In genomic region chr9:45625889-45626446, GRCm38 (mm10) we compare ENCODE assay signal across 14 mouse cellular contexts.
DNase-seq lines count a peak whose midpoint lies in the region; ATAC-seq and TF ChIP-seq lines count a peak whose summit lies in the region.
"Had no signal": no experiment of that assay in that cellular context is flagged by ENCODE, and none has a peak within 500 bp of the region (broad histone marks: within the 10 kb centered on the region; RNA-seq: fewer than 3 reads in every experiment).

No protein-coding gene starts in this region.

- H3K4me1 ChIP-seq in ES-E14 (ENCODE audit: control insufficient read depth in 2 of 2, insufficient read depth in 2 of 2, low read length in 2 of 2, poor library complexity in 1 of 2) = peaks cover 18 to 26% of the 10 kb centered on the region in 2 experiments
- H3K4me1 ChIP-seq in forebrain, embryonic 10.5 days = peaks cover 13% of the 10 kb centered on the region
- peaks cover 20% of the 10 kb centered on the region for H3K4me1 ChIP-seq in hindbrain, embryonic 14.5 days (replicated peaks; ENCODE audit: control insufficient read depth, insufficient read depth, low read length)
- 0 out of 2 replicates have a peak, but pooled peaks cover 3% of the 10 kb centered on the region for H3K4me1 ChIP-seq in neural tube, embryonic 12.5 days

- peak overlapping the region in 1 of 2 experiments; percentile 17; a peak in 1 of 4 replicates for H3K4me3 ChIP-seq in ES-E14 (ENCODE audit: insufficient read depth in 1 of 2, low read depth in 1 of 2, low read length in 2 of 2, poor library complexity in 1 of 2, severe bottlenecking in 1 of 2)
- H3K4me3 ChIP-seq in forebrain, embryonic 10.5 days = no peak overlapping the region
- H3K4me3 ChIP-seq in hindbrain, embryonic 14.5 days (replicated peaks; ENCODE audit: low read length) = no peak overlapping the region
- H3K4me3 ChIP-seq in neural tube, embryonic 12.5 days = no peak overlapping the region

- no peak for DNase-seq in ES-E14 (ENCODE audit: low read depth, low spot score)
- DNase-seq in forebrain, embryonic 10.5 days (ENCODE audit: extremely low spot score, low spot score) = no peak
- no peak for DNase-seq in hindbrain, embryonic 14.5 days (ENCODE audit: low spot score)
- no peak for DNase-seq in gastrocnemius, adult 18-20 months (ENCODE audit: low spot score)
- DNase-seq in ovary, postnatal 10 days (ENCODE audit: low spot score) = no peak
- no peak for DNase-seq in left cerebral cortex, adult 18-20 months (ENCODE audit: low spot score in 2 of 2)
- DNase-seq: adrenal gland, postnatal 36 days; cerebellum, adult 18-20 months; gastrocnemius, postnatal 14 days; kidney, postnatal 14 days; lung, postnatal 14 days; right cerebral cortex, postnatal 14 days had no signal

- no peaks in the 10 kb centered on the region for H3K27me3 ChIP-seq in forebrain, embryonic 10.5 days (ENCODE audit: poor library complexity, severe bottlenecking)
- H3K27me3 ChIP-seq in hindbrain, embryonic 14.5 days (ENCODE audit: control insufficient read depth, insufficient read depth, low read length) = no peaks in the 10 kb centered on the region
- H3K27me3 ChIP-seq in neural tube, embryonic 12.5 days (replicated peaks) = no peaks in the 10 kb centered on the region

- 59% methylated on average over 6 of the region's 6 CpGs for WGBS in forebrain, embryonic 10.5 days
- WGBS in hindbrain, embryonic 14.5 days = 26% methylated on average over 6 of the region's 6 CpGs
- WGBS in neural tube, embryonic 12.5 days = 55% methylated on average over 6 of the region's 6 CpGs

- no peaks in the 10 kb centered on the region for H3K36me3 ChIP-seq in ES-E14 (ENCODE audit: control insufficient read depth, insufficient read depth, low read length, poor library complexity, severe bottlenecking)
- no peaks in the 10 kb centered on the region for H3K36me3 ChIP-seq in forebrain, embryonic 10.5 days (replicated peaks)
- H3K36me3 ChIP-seq in hindbrain, embryonic 14.5 days (replicated peaks; ENCODE audit: control insufficient read depth, insufficient read depth) = no peaks in the 10 kb centered on the region
- H3K36me3 ChIP-seq in neural tube, embryonic 12.5 days = no peaks in the 10 kb centered on the region

- no peak overlapping the region for H3K9ac ChIP-seq in ES-E14 (ENCODE audit: insufficient read depth, low read depth, low read length, poor library complexity, severe bottlenecking)
- no peak overlapping the region for H3K9ac ChIP-seq in hindbrain, embryonic 14.5 days
- no peak overlapping the region for H3K9ac ChIP-seq in neural tube, embryonic 12.5 days

- peak overlapping the region; percentile 39; the same call in 1 of the 2 replicates for H3K27ac ChIP-seq in ES-E14 (ENCODE audit: insufficient read depth, low read depth, low read length, poor library complexity, severe bottlenecking)
- H3K27ac ChIP-seq in forebrain, embryonic 10.5 days = peak overlapping the region; percentile 58; the same call in 1 of the 2 replicates
- peak overlapping the region; percentile 71; the same call in 1 of the 2 replicates for H3K27ac ChIP-seq in hindbrain, embryonic 14.5 days
- no peak overlapping the region for H3K27ac ChIP-seq in neural tube, embryonic 12.5 days

- in situ Hi-C loops in ES-E14 (cut with MboI; ENCODE audit: low sequenced_read_pairs in 2 of 2, unreplicated experiment in 2 of 2) = no loop called here

- H3K9me3 ChIP-seq in ES-E14 (ENCODE audit: control insufficient read depth, insufficient read depth, low read depth, low read length) = no peaks in the 10 kb centered on the region
- no peaks in the 10 kb centered on the region for H3K9me3 ChIP-seq in forebrain, embryonic 10.5 days
- no peaks in the 10 kb centered on the region for H3K9me3 ChIP-seq in hindbrain, embryonic 14.5 days (ENCODE audit: control insufficient read depth, low read length)
- no peaks in the 10 kb centered on the region for H3K9me3 ChIP-seq in neural tube, embryonic 12.5 days

- peak; percentile 79; the same call in 1 of the 2 replicates for ATAC-seq in hindbrain, embryonic 14.5 days (ENCODE audit: low FRiP score)
- ATAC-seq in neural tube, embryonic 12.5 days (ENCODE audit: low FRiP score, low read depth) = peak; percentile 65

- no peak overlapping the region for H3K4me2 ChIP-seq in hindbrain, embryonic 14.5 days (replicated peaks)
- no peak overlapping the region for H3K4me2 ChIP-seq in neural tube, embryonic 12.5 days (replicated peaks)
- H3K4me2 ChIP-seq: liver, embryonic 11.5 days had no signal

TF ChIP-seq in ES-E14, 5 proteins besides CTCF, POLR2A, EP300 and RAD21:
- TF ChIP-seq ZC3H11A (IDR thresholded peaks at IDR 0.05; ENCODE audit: borderline replicate concordance, low read depth, low read length) = no peak
- TF ChIP-seq MAFK (IDR thresholded peaks at IDR 0.05; ENCODE audit: insufficient read depth, low read depth, low read length) = no peak
- TF ChIP-seq HCFC1 (IDR thresholded peaks at IDR 0.05; ENCODE audit: borderline replicate concordance, insufficient read depth, low read length) = no peak
- no peak for TF ChIP-seq CHD2 (IDR thresholded peaks at IDR 0.05; ENCODE audit: low read depth, low read length)
- no peak for TF ChIP-seq ZNF384 (IDR thresholded peaks at IDR 0.05; ENCODE audit: low read depth, low read length)
